Mouse (Mus musculus) megakaryocyte, adult 5-6 weeks (primary cell): ENCODE results near the gene Dexi. TPM values are rescaled to one million over a fixed set of nuclear protein-coding genes. Genes with fewer than 3 reads are reported as not detected.

Experiments used
- ATAC-seq: 2 replicates; pipeline ENCODE4 v1.8.0; 2016; ENCODE audit warnings: mild to moderate bottlenecking, inconsistent platforms; ENCODE audit not compliant: poor library complexity, severe bottlenecking
- total RNA-seq, 2 experiments: library from RNA; stranded (forward) in 1 of 2; stranded (reverse) in 1 of 2; fragments of 153-499, 151-499 nt in 1 of 2; fragments of 221-1000, 200-1000 nt in 1 of 2; gene quantifications; 2 replicates each; pipeline versions ENCODE4 v1.2.3 to v1.2.4; 2015 to 2017

Dexi gene
- total RNA-seq, 2 experiments from 2014 or later: 4.3 to 5.9 TPM

DNA sequence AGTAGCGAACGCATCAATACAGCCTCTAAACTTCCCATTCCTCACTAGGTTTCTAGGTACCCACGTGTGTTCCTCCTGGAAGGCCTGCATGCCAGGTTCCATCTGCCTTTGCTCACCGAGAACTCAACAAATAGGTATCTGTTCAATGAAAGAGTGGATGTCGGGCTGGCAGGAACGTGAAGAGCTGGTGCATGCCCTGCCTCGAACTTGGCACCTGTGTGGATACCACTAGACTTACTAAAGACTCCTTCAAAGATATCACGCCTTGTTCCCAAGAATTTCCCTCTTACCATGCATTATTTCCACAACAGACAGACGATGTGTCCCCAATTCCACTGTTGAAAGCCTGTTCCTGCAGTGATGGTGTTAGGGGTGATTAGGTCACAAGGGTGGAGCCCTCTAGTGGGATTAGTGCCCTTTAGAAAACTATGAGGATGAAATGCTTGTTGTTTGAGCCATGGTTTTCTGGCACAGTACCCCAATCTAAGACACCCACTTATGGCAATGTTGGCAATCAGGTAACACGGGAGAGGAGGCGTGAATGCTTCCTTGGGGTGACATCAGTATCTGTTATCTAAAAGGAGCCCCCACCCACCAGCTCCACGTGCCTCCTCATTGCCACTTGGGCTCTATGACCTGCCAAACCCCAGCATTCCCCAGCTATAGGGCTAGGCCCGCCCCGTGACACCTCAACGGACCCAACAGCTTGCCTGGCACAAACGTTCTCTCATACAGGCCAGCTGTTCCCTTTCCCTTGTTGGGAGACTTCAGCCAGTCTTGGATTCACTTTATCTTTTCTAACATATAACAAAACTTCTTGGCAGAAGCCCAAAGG, 1.9 kb downstream of the Dexi start:
- no peak for ATAC-seq

GRCm38 (mm10) chr16:10536961-10537360, 5.9 kb downstream of the Dexi start:
- no peak for ATAC-seq

GRCm38 (mm10) chr16:10536323-10536722, 6.5 kb downstream of the Dexi start:
- ATAC-seq: no peak

DNA sequence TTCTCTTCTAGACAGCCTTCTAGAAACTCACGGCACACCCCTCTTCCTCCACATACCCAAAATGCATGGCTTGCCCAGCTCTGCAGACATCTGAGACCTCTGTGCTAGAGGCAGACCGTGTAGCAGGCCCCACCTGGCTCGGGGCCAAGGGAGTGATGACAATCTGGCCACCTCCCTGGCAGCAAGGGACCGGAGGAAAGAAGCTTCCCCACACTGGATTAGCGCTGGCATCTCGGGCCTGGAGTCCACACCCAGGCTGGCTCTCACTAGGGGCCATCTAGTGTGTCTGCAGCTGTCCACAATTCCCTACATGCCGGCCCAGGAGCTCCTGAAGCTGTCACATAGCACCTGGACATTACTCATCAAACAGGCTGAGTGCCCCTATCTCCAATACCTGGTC, 8.3 kb downstream of the Dexi start:
- no peak for ATAC-seq

DNA sequence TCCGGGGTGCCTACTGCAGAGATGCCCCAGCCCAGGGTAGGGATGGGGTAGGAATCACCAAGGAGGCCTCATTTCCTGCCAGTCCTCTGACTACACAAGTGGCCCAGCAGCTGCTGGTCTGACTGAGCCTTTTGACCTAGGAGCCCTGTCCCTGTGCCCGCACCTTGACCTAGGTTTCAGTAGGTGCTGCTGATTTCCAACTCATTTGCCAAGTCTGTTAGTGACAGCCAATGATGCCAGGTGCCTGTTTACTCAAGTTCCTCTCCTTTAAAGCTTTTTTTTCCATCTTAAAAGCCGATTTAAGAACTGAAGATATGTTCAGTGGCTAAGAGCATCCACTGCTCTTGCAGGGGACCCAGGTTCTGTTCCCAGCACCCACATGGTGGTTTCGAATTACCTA, 9.1 kb downstream of the Dexi start:
- ATAC-seq: no peak

GRCm38 (mm10) chr16:10530179-10530578, 12.7 kb downstream of the Dexi start:
- ATAC-seq: no peak

DNA sequence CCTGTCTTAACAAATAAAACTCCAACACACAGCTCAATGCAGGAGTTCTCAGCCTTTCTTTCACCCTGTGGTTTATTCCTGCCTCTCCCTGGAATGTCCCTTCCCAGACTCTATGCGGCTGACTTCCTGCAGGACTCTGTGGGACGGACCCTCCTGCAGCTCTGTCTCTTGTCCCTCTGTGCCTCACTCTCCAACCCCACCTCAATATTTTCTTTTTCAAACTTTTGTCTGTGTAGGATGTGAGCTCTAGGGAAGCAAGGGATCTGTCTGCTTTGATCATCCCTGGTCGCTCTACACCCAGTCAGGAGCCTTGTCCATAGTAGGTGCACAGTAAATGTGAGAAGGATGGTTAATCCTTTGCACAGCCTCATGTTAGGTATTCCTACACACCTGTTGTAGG, 14.5 kb downstream of the Dexi start:
- no peak for ATAC-seq

DNA sequence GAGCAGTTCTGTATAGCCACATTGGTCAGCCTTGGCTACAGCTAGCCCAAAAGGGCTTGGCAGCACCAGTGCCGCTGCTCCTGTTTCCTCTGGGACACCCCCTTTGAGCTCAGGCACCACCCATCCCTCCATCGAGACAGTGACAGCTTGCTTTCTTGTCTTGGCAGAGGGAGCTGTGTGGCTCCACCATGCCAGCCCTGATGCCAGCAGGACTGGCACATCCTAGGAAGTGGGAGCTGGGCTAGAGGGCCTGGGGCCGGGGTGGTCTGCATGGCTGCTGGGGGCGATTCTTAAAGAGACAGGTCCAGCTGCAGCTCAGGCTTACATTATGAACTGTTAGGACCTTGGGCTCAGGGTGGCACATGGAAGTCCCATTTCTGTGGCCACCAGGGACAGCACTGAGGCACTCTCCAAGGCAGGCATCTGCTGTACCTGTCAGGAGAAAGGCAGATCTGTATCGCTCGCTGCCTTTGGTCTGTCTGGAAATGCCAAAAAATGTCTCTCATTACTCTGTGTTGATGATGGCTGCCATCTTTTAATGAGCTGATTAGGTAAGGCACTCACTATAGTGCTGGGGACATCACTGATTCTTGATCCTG, 15.7 kb downstream of the Dexi start:
- no peak for ATAC-seq

DNA sequence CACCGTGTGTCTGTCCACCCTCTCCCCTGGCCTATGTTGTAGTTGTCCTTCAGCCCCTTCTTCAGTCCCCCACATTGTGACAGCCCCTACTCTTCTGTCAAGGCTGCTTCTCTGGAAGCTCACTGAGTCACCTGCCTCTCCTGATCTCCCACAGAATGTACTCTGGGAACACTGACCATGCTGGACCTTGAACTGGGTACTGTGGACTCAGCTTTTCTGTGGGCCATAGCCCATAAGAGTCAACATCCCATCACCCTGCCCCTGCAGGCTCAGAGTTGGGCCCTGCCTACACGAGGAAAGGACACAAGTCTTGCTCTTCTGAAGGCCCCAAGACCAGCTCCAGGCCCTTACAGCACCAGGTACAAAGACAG, 17.3 kb downstream of the Dexi start:
- no peak for ATAC-seq

- ATAC-seq: 0 out of 2 replicates have a peak, but pooled peaks have one; percentile 36
Observed at GRCm38 (mm10) chr16:10524866-10525609, 17.8 kb downstream of the Dexi start.

DNA sequence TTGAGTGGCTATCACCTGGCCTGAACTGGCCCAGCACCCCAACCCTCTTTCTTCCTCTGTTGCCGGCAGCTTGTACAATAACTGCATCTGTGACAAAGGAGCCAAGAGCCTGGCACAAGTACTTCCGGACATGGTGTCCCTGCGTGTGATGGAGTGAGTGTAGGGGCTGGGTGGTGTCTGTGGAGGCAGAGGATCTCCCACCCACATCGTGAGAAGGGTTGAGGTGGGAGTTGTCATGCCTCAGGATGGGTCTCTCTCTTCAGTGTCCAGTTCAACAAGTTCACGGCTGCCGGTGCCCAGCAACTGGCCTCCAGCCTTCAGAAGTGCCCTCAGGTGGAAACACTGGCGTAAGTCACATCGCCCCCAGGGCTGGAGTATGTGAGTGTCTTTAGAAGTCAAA, 19.2 kb downstream of the Dexi start:
- no peak for ATAC-seq

DNA sequence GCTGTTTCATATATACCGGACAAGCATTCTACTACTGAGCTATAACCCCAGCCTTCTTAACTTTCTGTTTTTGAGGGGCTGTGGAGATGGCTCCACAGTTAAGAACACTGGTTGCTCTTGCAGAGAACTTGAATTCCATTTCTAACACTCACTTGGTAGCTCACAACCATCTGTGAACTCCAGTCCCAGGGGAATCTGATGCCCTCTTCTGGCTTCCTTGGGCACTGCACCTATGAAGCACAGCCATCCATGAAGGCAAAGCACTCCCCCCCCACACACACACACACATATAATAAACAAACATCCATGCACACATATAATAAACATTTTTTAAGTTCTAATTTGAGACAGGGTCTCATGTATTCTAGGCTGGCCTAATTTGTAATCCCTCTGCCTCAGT, 20.0 kb downstream of the Dexi start:
- ATAC-seq: peak; percentile 81

DNA sequence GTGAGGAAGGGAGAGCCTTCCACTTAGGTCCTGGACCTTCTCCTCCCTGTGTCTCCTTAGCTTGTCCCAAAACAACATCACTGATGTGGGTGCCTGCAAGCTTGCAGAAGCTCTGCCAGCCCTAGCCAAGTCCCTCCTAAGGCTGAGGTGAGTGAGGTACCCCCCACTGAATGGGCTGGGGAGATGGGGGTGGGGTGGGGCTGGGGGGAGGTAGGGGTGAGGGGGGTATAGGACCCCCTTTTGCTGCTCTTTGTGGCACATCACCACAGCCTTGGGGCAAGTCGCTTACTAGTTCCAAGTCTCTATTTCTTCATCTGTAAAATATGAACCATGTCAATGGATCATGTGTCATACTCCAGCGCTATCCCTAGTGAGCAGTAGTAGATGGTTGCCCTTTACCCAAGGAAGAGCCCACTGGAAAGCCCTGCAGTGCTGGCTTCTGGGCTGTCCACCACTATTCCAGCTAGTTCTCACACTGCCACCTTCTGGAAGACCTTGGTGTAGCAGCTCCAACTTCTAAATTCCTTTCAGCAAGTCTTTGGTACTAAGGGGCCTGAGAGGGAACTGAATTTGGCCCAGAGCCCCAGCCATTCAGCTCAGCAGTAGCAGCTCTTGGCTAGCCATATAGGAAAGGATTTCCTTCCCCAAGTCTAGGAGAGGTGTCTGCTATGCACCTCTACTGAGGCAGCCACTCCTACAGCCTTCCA, 21.8 kb downstream of the Dexi start:
- ATAC-seq: peak; percentile 71

- no peak for ATAC-seq
Observed at GRCm38 (mm10) chr16:10518030-10518429, 24.8 kb downstream of the Dexi start.

GRCm38 (mm10) chr16:10515953-10516572, 26.8 kb downstream of the Dexi start:
- no peak for ATAC-seq

- no peak for ATAC-seq
Observed at GRCm38 (mm10) chr16:10511134-10511520, 31.7 kb downstream of the Dexi start.

GRCm38 (mm10) chr16:10510477-10511133, 32.2 kb downstream of the Dexi start:
- no peak for ATAC-seq

DNA sequence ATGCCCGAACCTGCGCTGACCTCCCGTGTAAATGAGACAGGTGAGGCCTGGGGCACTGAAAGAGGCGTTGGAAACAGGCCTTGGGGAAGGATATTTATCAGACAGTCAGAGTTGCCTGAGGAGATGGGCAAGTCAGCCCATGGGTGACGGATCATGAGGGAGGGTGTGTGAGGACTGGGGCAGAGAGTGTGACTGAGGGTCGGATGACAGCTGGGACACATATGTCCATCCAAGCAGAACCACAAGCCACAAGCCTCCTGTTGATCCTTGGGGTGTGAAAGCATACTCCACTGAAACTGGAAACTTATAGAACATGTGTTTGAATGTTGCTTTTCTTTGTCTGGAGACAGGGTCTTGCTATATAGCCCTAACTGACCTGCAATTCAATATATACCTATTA, 34.2 kb downstream of the Dexi start:
- ATAC-seq: no peak

DNA sequence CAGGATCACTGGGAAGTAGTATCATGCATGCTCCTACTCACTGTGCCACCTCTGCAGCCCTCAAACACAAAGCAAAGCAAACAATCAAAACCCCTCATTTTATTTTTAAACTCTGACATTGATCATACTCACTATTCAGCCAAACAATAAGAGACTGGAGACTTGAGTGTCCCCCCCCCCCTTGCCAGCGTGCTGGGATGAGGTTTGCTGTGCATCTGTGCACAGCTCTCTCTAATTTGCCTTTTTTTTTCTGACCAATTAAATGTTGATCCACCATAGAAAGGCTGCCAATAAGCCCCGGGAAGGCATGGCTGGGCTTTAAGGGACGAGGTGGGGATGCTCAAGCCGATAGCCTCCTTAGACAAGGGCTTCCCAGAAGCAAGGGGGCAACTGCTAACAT, 35.4 kb downstream of the Dexi start:
- no peak for ATAC-seq

DNA sequence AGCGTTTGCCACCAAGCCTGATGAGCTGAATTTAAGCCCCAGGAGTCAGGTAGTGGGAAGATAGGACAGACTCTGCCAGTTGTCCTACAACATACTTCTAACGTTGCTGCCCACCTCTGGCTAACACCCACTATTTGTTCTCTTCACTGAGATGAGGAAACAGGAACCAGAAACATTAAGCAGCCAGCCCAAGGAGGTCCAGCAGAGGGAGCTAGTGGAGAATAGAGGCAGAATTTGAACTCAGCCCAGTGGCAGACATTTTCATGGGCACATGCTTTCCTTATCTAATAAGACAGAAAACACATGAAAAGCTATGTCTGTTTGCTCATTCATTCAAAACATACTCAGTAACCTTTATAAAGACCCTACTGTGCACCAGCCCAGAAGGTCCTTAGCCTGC, 39.8 kb downstream of the Dexi start:
- no peak for ATAC-seq
